Mouse (Mus musculus) heart, embryonic 15.5 days (tissue): ENCODE data around the gene Ccdc171. TPM values are rescaled to one million over a fixed set of nuclear protein-coding genes. Genes with fewer than 3 reads are reported as not detected.
"Not testable (repeated sequence)": the region's sequence is repeated elsewhere in the genome, so short reads cannot be mapped to it uniquely, and the experiment has no call there.

Source experiments
- ATAC-seq: fragments of 200-750 bp; cut with Nextera tagmentation; replicated peaks from 2 replicates; pipeline ENCODE4 v1.8.0; 2017; ENCODE audit warnings: low read depth, moderate TSS enrichment; ENCODE audit not compliant: insufficient number of reproducible peaks, insufficient read depth, low FRiP score
- H3K27ac ChIP-seq: fragments of 300-500 bp; sonication (generic); 2 replicates; pipeline ENCODE4 v1.5.1; 2015; ENCODE audit warnings: mild to moderate bottlenecking, inconsistent platforms
- H3K27me3 ChIP-seq: fragments of 300-500 bp; sonication (generic); 2 replicates; pipeline ENCODE4 v1.6.1; 2015; ENCODE audit warnings: inconsistent platforms
- H3K36me3 ChIP-seq: fragments of 300-500 bp; sonication (generic); 2 replicates; pipeline ENCODE4 v1.6.1; 2015; ENCODE audit warnings: mild to moderate bottlenecking, inconsistent platforms
- H3K4me1 ChIP-seq: fragments of 300-500 bp; sonication (generic); replicated peaks from 2 replicates; pipeline ENCODE4 v1.6.1; 2015; ENCODE audit warnings: inconsistent platforms
- H3K4me2 ChIP-seq: fragments of 300-500 bp; sonication (generic); 2 replicates; pipeline ENCODE4 v1.6.1; 2015; ENCODE audit warnings: inconsistent platforms, mild to moderate bottlenecking, moderate library complexity
- H3K4me3 ChIP-seq: fragments of 300-500 bp; sonication (generic); 2 replicates; pipeline ENCODE4 v1.5.1; 2015; ENCODE audit warnings: mild to moderate bottlenecking, inconsistent platforms
- H3K9ac ChIP-seq: fragments of 300-500 bp; sonication (generic); 2 replicates; pipeline ENCODE4 v1.6.1; 2015; ENCODE audit warnings: mild to moderate bottlenecking, inconsistent platforms
- H3K9me3 ChIP-seq: fragments of 300-500 bp; sonication (generic); replicated peaks from 2 replicates; pipeline ENCODE4 v1.6.1; 2016; ENCODE audit warnings: inconsistent platforms
- WGBS: fragments of 180-500 bp; shearing (Covaris S2); methylation state at CpG from one replicate; pipeline ENCODE4 v1.1.7; 2015; ENCODE audit warnings: mixed read lengths; 5-methylcytosine and 5-hydroxymethylcytosine counted together
- polyA plus RNA-seq: library from polyadenylated mRNA; unstranded; fragments of >200 nt; fragmentation: Nextera tagmentation; extraction: Ambion mirVana; gene quantifications from 2 replicates; pipeline ENCODE4 v1.2.1, GENCODE M21; 2015

The Ccdc171 gene
- polyA plus RNA-seq, 1 experiment from 2014 or later, result 3.3 TPM

- ATAC-seq, result no peak
- H3K4me3 ChIP-seq, result no peak overlapping the region
- H3K4me1 ChIP-seq, result peaks cover 13% of the 10 kb centered on the region
- no peaks in the 10 kb centered on the region for H3K9me3 ChIP-seq
- no peaks in the 10 kb centered on the region for H3K27me3 ChIP-seq
- WGBS, result 67% methylated on average over 6 of the region's 6 CpGs
- H3K4me2 ChIP-seq, result no peak overlapping the region
- no peaks in the 10 kb centered on the region for H3K36me3 ChIP-seq
- H3K9ac ChIP-seq, result no peak overlapping the region
- no peak overlapping the region for H3K27ac ChIP-seq
Observed at GRCm38 (mm10) chr4:83572521-83572920, 47.2 kb downstream of the Ccdc171 start.

- no peaks in the 10 kb centered on the region for H3K9me3 ChIP-seq
- peak overlapping the region; percentile 59 for H3K27ac ChIP-seq
- ATAC-seq, result peak; percentile 60
- H3K9ac ChIP-seq, result no peak overlapping the region
- peaks cover 8% of the 10 kb centered on the region for H3K4me1 ChIP-seq
- no peak overlapping the region for H3K4me3 ChIP-seq
- no peaks in the 10 kb centered on the region for H3K36me3 ChIP-seq
- 18% methylated on average over 3 of the region's 3 CpGs for WGBS
- H3K4me2 ChIP-seq, result no peak overlapping the region
- no peaks in the 10 kb centered on the region for H3K27me3 ChIP-seq
Observed at GRCm38 (mm10) chr4:83576315-83576714, 51.0 kb downstream of the Ccdc171 start.

GRCm38 (mm10) chr4:83580157-83580556, 54.8 kb downstream of the Ccdc171 start:
- Histone ChIP-seq H3K4me3 (no peak overlapping the region), H3K27me3 (no peaks in the 10 kb centered on the region), H3K4me1 (peaks cover 8% of the 10 kb centered on the region), H3K27ac (no peak overlapping the region), H3K36me3 (no peaks in the 10 kb centered on the region), H3K9me3 (no peaks in the 10 kb centered on the region), H3K4me2 (no peak overlapping the region), H3K9ac (no peak overlapping the region)
- 8% methylated on average over 1 of the region's 1 CpGs for WGBS
- no peak for ATAC-seq

GRCm38 (mm10) chr4:83587563-83587962, 62.2 kb downstream of the Ccdc171 start:
- Histone ChIP-seq H3K36me3 (no peaks in the 10 kb centered on the region), H3K27me3 (no peaks in the 10 kb centered on the region), H3K27ac (no peak overlapping the region), H3K4me3 (no peak overlapping the region), H3K4me2 (no peak overlapping the region), H3K9ac (no peak overlapping the region), H3K4me1 (no peaks in the 10 kb centered on the region), H3K9me3 (no peaks in the 10 kb centered on the region)
- 98% methylated on average over 1 of the region's 1 CpGs for WGBS
- ATAC-seq, result no peak

GRCm38 (mm10) chr4:83596486-83596885, 71.1 kb downstream of the Ccdc171 start:
- H3K9me3 ChIP-seq, result no peaks in the 10 kb centered on the region

GRCm38 (mm10) chr4:83611111-83611510, 85.8 kb downstream of the Ccdc171 start:
- Histone ChIP-seq H3K4me3 (no peak overlapping the region), H3K4me2 (no peak overlapping the region), H3K9me3 (no peaks in the 10 kb centered on the region), H3K4me1 (no peaks in the 10 kb centered on the region), H3K27ac (no peak overlapping the region), H3K27me3 (no peaks in the 10 kb centered on the region), H3K36me3 (no peaks in the 10 kb centered on the region), H3K9ac (no peak overlapping the region)
- ATAC-seq, result no peak
- WGBS, result 62% methylated on average over 3 of the region's 3 CpGs

More at GRCm38 (mm10) chr4:83596486-83596885, 71.1 kb downstream of the Ccdc171 start:
- WGBS, result 17% methylated on average over 2 of the region's 2 CpGs
- H3K9ac ChIP-seq, result no peak overlapping the region
- H3K36me3 ChIP-seq, result no peaks in the 10 kb centered on the region
- H3K4me1 ChIP-seq, result no peaks in the 10 kb centered on the region
- H3K27ac ChIP-seq, result no peak overlapping the region
- ATAC-seq, result no peak
- no peak overlapping the region for H3K4me3 ChIP-seq
- H3K4me2 ChIP-seq, result no peak overlapping the region
- no peaks in the 10 kb centered on the region for H3K27me3 ChIP-seq

GRCm38 (mm10) chr4:83623021-83623711, 97.8 kb downstream of the Ccdc171 start:
- ATAC-seq, H3K27ac ChIP-seq, H3K4me2 ChIP-seq, H3K4me1 ChIP-seq, H3K4me3 ChIP-seq, H3K27me3 ChIP-seq, H3K9ac ChIP-seq, H3K9me3 ChIP-seq, H3K36me3 ChIP-seq: not testable (repeated sequence)
- WGBS, result 23% methylated on average over 10 of the region's 13 CpGs

- no peak overlapping the region for H3K4me2 ChIP-seq
- no peak overlapping the region for H3K4me3 ChIP-seq
- H3K36me3 ChIP-seq, result no peaks in the 10 kb centered on the region
- H3K27ac ChIP-seq, result no peak overlapping the region
- H3K27me3 ChIP-seq, result no peaks in the 10 kb centered on the region
- H3K4me1 ChIP-seq, result no peaks in the 10 kb centered on the region
- H3K9ac ChIP-seq, result no peak overlapping the region
- 86% methylated on average over 4 of the region's 4 CpGs for WGBS
- no peak for ATAC-seq
- no peaks in the 10 kb centered on the region for H3K9me3 ChIP-seq
Observed at GRCm38 (mm10) chr4:83623732-83624131, 98.4 kb downstream of the Ccdc171 start.

GRCm38 (mm10) chr4:83651453-83651852, 126.1 kb downstream of the Ccdc171 start:
- H3K4me1 ChIP-seq, result peaks cover 18% of the 10 kb centered on the region
- H3K4me2 ChIP-seq, result no peak overlapping the region
- WGBS, result 92% methylated on average over 4 of the region's 4 CpGs
- H3K9ac ChIP-seq, result no peak overlapping the region
- H3K9me3 ChIP-seq, result no peaks in the 10 kb centered on the region
- no peaks in the 10 kb centered on the region for H3K36me3 ChIP-seq
- no peak overlapping the region for H3K4me3 ChIP-seq
- ATAC-seq, result no peak
- H3K27me3 ChIP-seq, result no peaks in the 10 kb centered on the region
- no peak overlapping the region for H3K27ac ChIP-seq

- Histone ChIP-seq H3K27me3 (no peaks in the 10 kb centered on the region), H3K9me3 (no peaks in the 10 kb centered on the region), H3K36me3 (no peaks in the 10 kb centered on the region), H3K4me2 (no peak overlapping the region), H3K4me3 (no peak overlapping the region), H3K9ac (no peak overlapping the region), H3K4me1 (peaks cover 15% of the 10 kb centered on the region), H3K27ac (no peak overlapping the region)
- 20% methylated on average over 6 of the region's 6 CpGs for WGBS
- ATAC-seq, result no peak
Observed at GRCm38 (mm10) chr4:83655396-83655795, 130.1 kb downstream of the Ccdc171 start.

- H3K27me3 ChIP-seq, result no peaks in the 10 kb centered on the region
- H3K4me3 ChIP-seq, result no peak overlapping the region
- 20% methylated on average over 10 of the region's 10 CpGs for WGBS
- H3K36me3 ChIP-seq, result no peaks in the 10 kb centered on the region
- no peak for ATAC-seq
- peaks cover 15% of the 10 kb centered on the region for H3K4me1 ChIP-seq
- peak overlapping the region; percentile 27 for H3K4me2 ChIP-seq
- no peak overlapping the region for H3K27ac ChIP-seq
- H3K9me3 ChIP-seq, result no peaks in the 10 kb centered on the region
- H3K9ac ChIP-seq, result no peak overlapping the region
Observed at GRCm38 (mm10) chr4:83656571-83656970, 131.2 kb downstream of the Ccdc171 start.

- H3K36me3 ChIP-seq, result no peaks in the 10 kb centered on the region
- H3K4me2 ChIP-seq, result peak overlapping the region; percentile 27; the same call in 1 of the 2 replicates
- no peak for ATAC-seq
- no peaks in the 10 kb centered on the region for H3K27me3 ChIP-seq
- H3K4me1 ChIP-seq, result peaks cover 15% of the 10 kb centered on the region
- H3K4me3 ChIP-seq, result no peak overlapping the region
- H3K27ac ChIP-seq, result no peak overlapping the region
- no peaks in the 10 kb centered on the region for H3K9me3 ChIP-seq
- 60% methylated on average over 6 of the region's 6 CpGs for WGBS
- H3K9ac ChIP-seq, result no peak overlapping the region
Observed at GRCm38 (mm10) chr4:83657021-83657420, 131.7 kb downstream of the Ccdc171 start.
